ENCODE assay signal across 8 mouse cellular contexts in genomic region chr6:124965747-124966146, GRCm38 (mm10). TPM values are rescaled to one million over a fixed set of nuclear protein-coding genes. Genes with fewer than 3 reads are reported as not detected.
DNase-seq lines count a peak whose midpoint lies in the region; ATAC-seq and TF ChIP-seq lines count a peak whose summit lies in the region.

No protein-coding gene starts in this region.

- DNase-seq in embryo, embryonic 10.5 days (ENCODE audit: low spot score): peak; percentile 34
- DNase-seq in embryo, embryonic 9.5 days (ENCODE audit: extremely low spot score): no peak
- DNase-seq in spleen, adult 2 months (ENCODE audit: low read depth in 1 of 2, low spot score in 2 of 2): peak in 1 of 2 experiments; percentile 2
- no peak for DNase-seq in spleen, postnatal 36 days (ENCODE audit: low spot score in 2 of 2)
- DNase-seq in limb, embryonic 10.5 days (ENCODE audit: low spot score): no peak
- DNase-seq in layer of hippocampus, postnatal 10 days (ENCODE audit: low spot score in 2 of 2): no peak
- no peak for DNase-seq in urinary bladder, postnatal 10 days (ENCODE audit: low spot score)

- peak overlapping the region; percentile 74 for H3K9ac ChIP-seq in stomach, embryonic 14.5 days (replicated peaks; ENCODE audit: low read depth, low read length)

- no peaks in the 10 kb centered on the region for H3K27me3 ChIP-seq in spleen, adult 2 months (ENCODE audit: control insufficient read depth, insufficient read depth, low read length)
- no peaks in the 10 kb centered on the region for H3K27me3 ChIP-seq in limb, embryonic 10.5 days (ENCODE audit: low read depth, poor library complexity, severe bottlenecking)
- no peaks in the 10 kb centered on the region for H3K27me3 ChIP-seq in stomach, embryonic 14.5 days (ENCODE audit: control insufficient read depth, insufficient read depth, low read length)

- H3K36me3 ChIP-seq in spleen, adult 2 months (ENCODE audit: control insufficient read depth, insufficient read depth, low read length): 0 out of 2 replicates have a peak, but pooled peaks cover 3% of the 10 kb centered on the region
- peaks cover 35% of the 10 kb centered on the region for H3K36me3 ChIP-seq in limb, embryonic 10.5 days
- peaks cover 19% of the 10 kb centered on the region for H3K36me3 ChIP-seq in stomach, embryonic 14.5 days (ENCODE audit: control insufficient read depth, insufficient read depth, low read length)

- no peaks in the 10 kb centered on the region for H3K9me3 ChIP-seq in limb, embryonic 10.5 days (replicated peaks)
- H3K9me3 ChIP-seq in stomach, embryonic 14.5 days (ENCODE audit: control insufficient read depth, low read depth, low read length): peaks cover 7% of the 10 kb centered on the region; the same call in 1 of the 2 replicates

- ATAC-seq in stomach, embryonic 14.5 days (ENCODE audit: insufficient number of reproducible peaks, insufficient read depth, low FRiP score, low read depth): no peak

- TF ChIP-seq CTCF in spleen, adult 2 months (IDR thresholded peaks at IDR 0.05; ENCODE audit: extremely low read depth, insufficient read depth, insufficient read length, insufficient replicate concordance): no peak

- TF ChIP-seq POLR2A in spleen, adult 2 months (IDR thresholded peaks at IDR 0.05; ENCODE audit: low read depth, low read length): no peak

- 1% methylated on average over 15 of the region's 15 CpGs for WGBS in spleen, adult 2 months
- WGBS in limb, embryonic 10.5 days: 19% methylated on average over 15 of the region's 15 CpGs
- WGBS in stomach, embryonic 14.5 days: 14% methylated on average over 15 of the region's 15 CpGs

- peak overlapping the region; percentile 69 for H3K4me3 ChIP-seq in spleen, adult 2 months (ENCODE audit: extremely low read depth, insufficient read depth, insufficient read length)
- peak overlapping the region; percentile 86 for H3K4me3 ChIP-seq in limb, embryonic 10.5 days
- peak overlapping the region; percentile 70 for H3K4me3 ChIP-seq in stomach, embryonic 14.5 days (ENCODE audit: low read depth, low read length)

- H3K4me2 ChIP-seq in stomach, embryonic 14.5 days (replicated peaks; ENCODE audit: low read depth, low read length): peak overlapping the region; percentile 95

- peak overlapping the region; percentile 86 for H3K27ac ChIP-seq in spleen, adult 2 months (ENCODE audit: insufficient read depth, low read length)
- H3K27ac ChIP-seq in limb, embryonic 10.5 days: peak overlapping the region; percentile 94
- peak overlapping the region; percentile 88 for H3K27ac ChIP-seq in stomach, embryonic 14.5 days (ENCODE audit: low read length)

- peaks cover 7% of the 10 kb centered on the region; the same call in 1 of the 2 replicates for H3K4me1 ChIP-seq in spleen, adult 2 months (ENCODE audit: control insufficient read depth, insufficient read depth, insufficient read length)
- peaks cover 16% of the 10 kb centered on the region for H3K4me1 ChIP-seq in limb, embryonic 10.5 days
- peaks cover 9% of the 10 kb centered on the region; the same call in 1 of the 2 replicates for H3K4me1 ChIP-seq in stomach, embryonic 14.5 days (ENCODE audit: control insufficient read depth, insufficient read depth, low read length)

RNA-seq across cellular contexts. Expression of gene Cops7a, which starts 0.4 kb away (rescaled TPM):
- 106 and 116 TPM in 2 replicates for polyA plus RNA-seq in spleen, adult 2 months (2012; rRNA removed)
- polyA plus RNA-seq in limb, embryonic 10.5 days (2016; fragmentation: Nextera tagmentation; extraction: Ambion mirVana): 141 and 150 TPM in 2 replicates
- polyA plus RNA-seq in stomach, embryonic 14.5 days (2014; fragmentation: Nextera tagmentation; extraction: Ambion mirVana): 139 and 141 TPM in 2 replicates
- total RNA-seq in layer of hippocampus, postnatal 10 days (2021): 100 to 1,000 TPM in 1 of 2 experiments, 10 to 100 TPM in 1; 97.7 to 101 TPM

RNA-seq across cellular contexts. Expression of gene Pianp, which starts 30.7 kb away (rescaled TPM):
- 3.4 and 5.4 TPM in 2 replicates for polyA plus RNA-seq in spleen, adult 2 months (2012; rRNA removed)
- polyA plus RNA-seq in limb, embryonic 10.5 days (2016; fragmentation: Nextera tagmentation; extraction: Ambion mirVana): 0.40 and 1.4 TPM in 2 replicates
- 4.4 and 6.0 TPM in 2 replicates for polyA plus RNA-seq in stomach, embryonic 14.5 days (2014; fragmentation: Nextera tagmentation; extraction: Ambion mirVana)
- 100 to 1,000 TPM; 109 to 120 TPM for total RNA-seq in layer of hippocampus, postnatal 10 days (2021)

RNA-seq across cellular contexts. Expression of gene Mlf2, which starts 34.6 kb away (rescaled TPM):
- 125 and 140 TPM in 2 replicates for polyA plus RNA-seq in spleen, adult 2 months (2012; rRNA removed)
- polyA plus RNA-seq in limb, embryonic 10.5 days (2016; fragmentation: Nextera tagmentation; extraction: Ambion mirVana): 428 and 433 TPM in 2 replicates
- polyA plus RNA-seq in stomach, embryonic 14.5 days (2014; fragmentation: Nextera tagmentation; extraction: Ambion mirVana): 341 and 354 TPM in 2 replicates
- total RNA-seq in layer of hippocampus, postnatal 10 days (2021): 100 to 1,000 TPM; 609 to 620 TPM

RNA-seq across cellular contexts. Expression of gene Zfp384, which starts 43.2 kb away (rescaled TPM):
- polyA plus RNA-seq in spleen, adult 2 months (2012; rRNA removed): 52.2 and 54.3 TPM in 2 replicates
- 12.8 and 15.2 TPM in 2 replicates for polyA plus RNA-seq in limb, embryonic 10.5 days (2016; fragmentation: Nextera tagmentation; extraction: Ambion mirVana)
- 15.1 and 15.7 TPM in 2 replicates for polyA plus RNA-seq in stomach, embryonic 14.5 days (2014; fragmentation: Nextera tagmentation; extraction: Ambion mirVana)
- total RNA-seq in layer of hippocampus, postnatal 10 days (2021): 10 to 100 TPM; 44.4 to 45.2 TPM

RNA-seq across cellular contexts. Expression of gene Ptms, which starts 45.8 kb away (rescaled TPM):
- 450 and 549 TPM in 2 replicates for polyA plus RNA-seq in spleen, adult 2 months (2012; rRNA removed)
- 144 and 208 TPM in 2 replicates for polyA plus RNA-seq in limb, embryonic 10.5 days (2016; fragmentation: Nextera tagmentation; extraction: Ambion mirVana)
- polyA plus RNA-seq in stomach, embryonic 14.5 days (2014; fragmentation: Nextera tagmentation; extraction: Ambion mirVana): 320 TPM in 2 replicates
- 1,000 to 10,000 TPM; 1,413 to 1,419 TPM for total RNA-seq in layer of hippocampus, postnatal 10 days (2021)
